Mouse (Mus musculus) right cerebral cortex, postnatal 10 days (tissue): Measurements from ENCODE around the gene Dcdc2b.
A peak's percentile ranks its signal among the peaks of the same experiment; 100 is the strongest.

ENCODE experiments used
- DNase-seq, 2 experiments: peaks; one replicate each; pipeline ENCODE4 v3.0.0; 2021; ENCODE audit warnings: low spot score in 2 of 2

Dcdc2b gene

DNA sequence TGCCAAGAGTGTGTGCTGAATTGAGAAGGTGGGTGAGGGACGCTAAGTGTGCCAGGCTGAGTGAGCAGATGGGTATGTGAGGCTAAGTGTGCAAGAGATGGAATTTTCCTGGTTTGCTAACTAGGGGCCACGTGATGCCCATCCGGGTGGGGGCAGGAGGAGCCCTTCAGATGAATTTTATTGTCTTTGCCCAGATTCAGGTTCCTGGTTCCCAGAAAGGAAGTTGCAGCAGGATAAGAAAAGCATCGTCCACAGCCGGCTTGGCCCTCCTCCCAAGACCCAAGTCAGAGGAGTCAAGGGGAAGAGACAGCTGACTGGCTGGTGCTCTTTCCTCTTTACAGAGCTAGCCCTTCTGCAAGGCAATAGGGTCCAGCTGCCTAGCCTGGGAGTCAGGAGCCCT is 35.6 kb downstream of the Dcdc2b start, which contains the start of gene Fam167b:
Fam167b (minus strand) TSS at position 84 of the 400 bp plus-strand sequence.
- DNase-seq = no peak

DNA sequence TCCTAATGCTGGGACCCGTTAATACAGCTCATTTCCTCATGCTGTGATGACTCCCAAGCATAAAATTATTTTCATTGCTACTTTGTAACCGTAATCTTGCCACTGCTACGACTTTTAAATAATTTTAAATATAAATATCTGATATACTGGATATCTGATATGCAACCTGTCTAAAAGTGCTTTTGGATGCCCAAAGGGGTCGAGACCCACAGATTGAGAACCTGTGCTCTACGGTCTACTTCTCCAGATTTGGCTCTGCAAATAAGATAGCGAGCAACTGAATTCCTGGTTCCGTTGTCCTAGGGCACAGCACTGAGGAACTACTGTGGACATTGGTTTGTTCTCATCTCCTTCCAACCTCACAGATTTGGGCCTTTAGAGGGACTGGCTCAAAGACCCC is 36.4 kb downstream of the Dcdc2b start:
- no peak for DNase-seq

DNA sequence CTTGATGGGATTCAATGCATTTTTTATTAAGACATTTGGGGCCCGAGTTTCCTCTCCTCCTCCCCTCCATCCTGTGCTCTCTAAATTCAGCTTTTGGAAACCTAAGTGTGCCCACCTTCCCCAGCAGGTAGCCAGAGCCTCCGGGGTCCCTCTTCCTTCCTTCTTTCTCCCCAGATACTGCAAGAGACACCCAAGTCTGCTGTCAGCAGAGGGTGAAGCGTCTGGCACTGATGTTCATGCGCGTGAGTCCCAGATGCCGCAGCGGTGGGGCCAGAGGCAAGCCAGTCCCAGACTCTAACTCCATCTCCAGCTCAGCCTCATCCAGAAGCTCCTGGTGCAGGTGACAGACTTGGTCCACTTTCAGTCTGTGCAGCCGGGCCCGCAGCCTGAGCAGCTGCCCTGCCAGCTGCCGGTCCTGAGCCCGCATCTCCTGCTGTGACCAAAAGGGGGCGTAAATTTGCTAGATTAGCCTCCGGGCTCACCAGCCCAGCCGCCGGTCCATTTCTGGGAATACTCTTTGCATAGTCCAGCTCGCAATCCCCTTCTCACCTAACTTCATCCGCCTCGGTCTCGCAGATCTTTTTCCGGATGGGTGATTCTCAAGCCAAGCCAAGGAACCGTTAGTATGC is 37.1 kb downstream of the Dcdc2b start:
- DNase-seq = peak; percentile 59 to 73

DNA sequence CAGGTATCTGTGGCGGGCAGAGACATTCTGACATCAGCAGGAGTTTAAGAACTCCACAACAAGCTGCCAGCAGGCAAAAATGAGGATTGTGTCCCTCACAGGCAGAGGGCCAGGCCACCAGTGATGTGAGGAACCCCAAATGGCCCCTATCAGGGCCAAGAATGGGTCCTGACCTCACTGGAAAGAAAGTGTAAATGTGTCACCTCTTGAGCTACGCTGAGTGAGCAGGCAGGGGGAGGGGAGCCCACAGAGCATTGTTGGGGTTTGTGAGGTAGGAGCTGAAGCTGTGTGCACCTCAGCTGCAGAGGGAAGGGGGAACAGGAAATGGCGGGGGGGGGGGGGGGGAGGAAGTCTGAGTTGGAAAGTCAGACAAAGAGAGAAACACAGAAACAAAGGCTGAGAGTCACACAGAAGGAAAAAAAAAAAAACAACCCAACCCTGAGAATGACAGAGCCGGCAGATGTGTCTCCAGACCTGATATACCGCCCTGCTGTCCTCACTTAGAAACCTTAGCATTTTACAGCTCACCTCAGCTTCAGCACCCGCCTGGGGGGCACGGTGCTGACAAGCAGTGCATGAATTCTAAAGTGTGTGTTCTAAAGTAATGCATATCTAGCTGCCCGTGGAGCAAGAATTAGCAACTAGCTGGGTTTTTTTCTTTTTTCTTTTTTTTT is 38.7 kb downstream of the Dcdc2b start:
- DNase-seq = no peak

DNA sequence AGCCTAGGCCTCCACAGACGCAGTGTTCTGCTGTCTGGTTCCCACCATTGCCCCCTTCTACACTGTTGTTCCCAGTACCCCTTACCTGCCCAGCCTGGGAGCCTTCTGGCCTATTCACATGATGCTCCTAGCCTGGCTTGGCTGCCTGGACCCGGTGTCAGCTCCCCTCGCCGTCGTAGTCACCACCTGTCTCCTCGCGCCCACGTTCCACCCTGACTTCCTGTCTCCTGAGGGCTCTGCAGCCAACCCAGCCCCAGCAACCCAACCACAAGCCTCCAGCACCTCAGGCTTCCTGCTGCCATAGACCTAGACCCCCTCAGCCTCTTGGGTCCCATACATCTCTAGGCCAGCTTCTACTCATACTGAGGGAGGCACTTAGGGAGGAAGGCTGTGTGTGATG is 40.6 kb downstream of the Dcdc2b start, which contains the start of gene Lck:
Lck (minus strand) TSS at position 212 of the 400 bp plus-strand sequence.
- DNase-seq = no peak

DNA sequence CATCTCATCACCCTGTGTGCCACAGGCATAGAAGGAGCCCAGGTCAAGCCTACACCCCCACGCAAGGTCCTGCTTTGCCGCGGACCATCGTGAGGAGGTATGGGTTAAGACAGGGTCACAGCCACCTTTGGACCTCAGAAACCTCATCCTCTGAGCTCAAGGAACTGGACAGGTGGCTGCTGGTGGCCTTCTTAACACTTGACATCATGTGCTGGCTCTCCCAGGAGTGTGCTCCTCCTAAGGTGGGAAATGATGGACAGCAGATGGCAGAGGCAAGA is 41.0 kb downstream of the Dcdc2b start:
- DNase-seq = no peak

DNA sequence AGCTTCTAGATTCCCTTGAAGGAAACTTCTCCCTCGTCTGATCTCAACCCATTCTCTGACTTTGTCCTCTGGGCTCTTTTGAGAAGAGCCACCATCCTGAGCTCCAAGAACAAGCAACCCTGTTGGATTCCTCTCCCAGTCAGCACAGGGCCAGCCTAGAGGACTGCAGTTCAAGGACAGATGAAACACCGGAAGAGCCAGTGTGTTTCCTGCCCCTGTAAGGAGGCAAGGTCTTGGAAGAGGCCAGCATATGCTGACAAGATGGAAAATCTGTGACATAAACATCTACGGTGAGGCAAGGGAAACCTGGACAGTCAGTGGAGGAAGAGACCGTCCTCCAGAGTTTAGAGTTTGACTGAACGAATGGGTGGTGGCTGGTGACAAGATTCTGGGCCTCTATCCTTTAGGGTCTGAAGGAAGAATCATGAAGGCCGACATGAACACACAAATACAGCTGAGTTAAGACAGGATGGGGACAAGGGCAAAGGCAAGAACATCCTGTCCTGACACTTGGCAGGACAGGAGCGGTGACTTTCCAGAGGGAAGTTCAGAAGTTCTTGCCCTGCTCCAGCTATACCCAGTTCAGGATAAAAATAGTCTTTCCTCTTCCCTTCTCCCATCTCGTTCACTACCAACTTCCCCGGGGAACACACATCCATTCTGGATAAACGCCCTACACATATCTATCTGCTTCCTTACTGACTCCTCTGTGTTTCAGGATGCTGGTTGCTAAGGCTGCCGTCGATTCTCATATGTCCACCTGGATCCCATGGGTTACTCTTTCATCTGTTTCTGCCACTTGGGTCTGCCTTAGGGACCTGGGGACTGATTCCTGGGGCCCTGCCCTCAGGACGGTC is 41.6 kb downstream of the Dcdc2b start:
- no peak for DNase-seq

DNA sequence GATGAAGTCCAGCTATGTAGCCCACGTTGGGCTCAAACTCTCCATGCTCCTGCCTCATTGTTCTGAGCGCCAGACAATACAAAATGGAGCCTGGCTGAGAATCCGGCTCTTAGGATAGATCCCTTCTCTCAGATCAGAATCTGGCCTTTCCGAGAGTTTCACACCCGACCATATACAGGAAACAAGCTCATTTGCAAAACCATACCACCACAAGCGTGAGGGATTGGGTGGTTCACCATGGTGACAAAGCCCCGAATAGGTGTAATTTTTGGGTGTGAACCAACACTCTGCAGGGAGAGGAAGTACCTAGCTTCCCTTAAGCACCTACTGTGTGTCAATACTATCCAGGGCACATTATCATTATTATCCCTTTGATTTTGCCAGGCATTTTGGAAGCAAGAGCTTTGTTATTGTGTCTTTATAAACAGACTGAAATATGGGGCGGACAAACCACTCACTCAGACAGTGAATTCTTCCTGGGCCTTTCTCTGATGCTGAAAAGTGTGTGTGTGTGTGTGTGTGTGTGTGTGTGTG is 42.4 kb downstream of the Dcdc2b start:
- no peak for DNase-seq

DNA sequence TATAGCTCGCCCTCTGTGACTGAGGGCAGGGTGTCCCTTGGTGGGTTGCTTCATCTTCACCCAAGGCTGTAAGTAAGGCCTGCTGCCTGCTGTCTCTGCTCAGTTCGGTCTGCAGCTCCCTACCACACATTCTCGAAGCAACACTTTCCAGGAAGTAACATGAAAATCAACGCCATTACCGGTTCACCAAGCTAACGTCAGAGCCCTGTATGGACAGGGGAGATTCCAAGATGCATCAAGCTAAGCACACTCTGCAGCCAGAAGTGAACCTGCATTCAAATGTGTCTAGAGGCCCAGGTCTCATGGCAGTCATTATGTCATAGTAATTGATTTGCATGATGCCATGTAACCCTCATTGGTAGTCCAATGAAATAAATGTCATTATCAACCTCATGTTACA is 44.0 kb downstream of the Dcdc2b start:
- no peak for DNase-seq

DNA sequence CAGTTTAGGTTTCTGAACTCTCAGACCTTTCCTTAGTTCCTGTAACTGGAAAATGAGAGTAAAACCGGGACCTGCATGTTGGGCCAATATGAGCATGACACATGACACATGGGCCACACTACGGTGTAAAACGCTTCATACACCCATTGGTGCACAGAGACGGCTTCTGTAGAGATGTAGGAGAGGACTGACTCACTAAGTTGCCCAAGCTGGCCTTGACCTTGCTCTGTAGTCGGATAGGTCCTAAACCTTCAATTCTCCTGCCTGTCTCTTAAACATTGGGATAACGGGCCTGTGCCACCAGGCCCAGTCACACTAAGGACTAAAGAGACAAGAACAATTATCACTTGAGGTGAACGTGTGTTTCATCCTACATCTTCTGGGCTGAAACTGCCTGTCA is 45.7 kb downstream of the Dcdc2b start:
- no peak for DNase-seq

DNA sequence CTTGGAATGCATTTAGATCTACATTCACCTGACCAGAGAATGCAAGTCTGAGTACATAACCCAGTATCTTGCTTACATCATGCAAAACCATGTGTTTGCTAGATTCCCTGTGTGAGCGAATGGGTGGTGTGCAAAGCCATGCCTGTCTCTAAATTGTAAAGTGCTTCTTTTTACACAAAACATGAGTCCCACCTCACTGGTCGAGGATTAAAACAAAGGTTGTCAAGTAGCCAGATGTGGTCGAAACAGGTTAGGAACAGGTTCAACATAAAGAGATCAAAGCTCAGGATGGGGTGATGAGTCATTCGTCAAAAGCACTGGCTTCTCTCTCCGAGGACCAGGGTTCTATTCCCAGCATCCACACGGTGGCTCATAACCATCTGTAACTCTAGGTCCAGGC is 48.9 kb downstream of the Dcdc2b start:
- no peak for DNase-seq

DNA sequence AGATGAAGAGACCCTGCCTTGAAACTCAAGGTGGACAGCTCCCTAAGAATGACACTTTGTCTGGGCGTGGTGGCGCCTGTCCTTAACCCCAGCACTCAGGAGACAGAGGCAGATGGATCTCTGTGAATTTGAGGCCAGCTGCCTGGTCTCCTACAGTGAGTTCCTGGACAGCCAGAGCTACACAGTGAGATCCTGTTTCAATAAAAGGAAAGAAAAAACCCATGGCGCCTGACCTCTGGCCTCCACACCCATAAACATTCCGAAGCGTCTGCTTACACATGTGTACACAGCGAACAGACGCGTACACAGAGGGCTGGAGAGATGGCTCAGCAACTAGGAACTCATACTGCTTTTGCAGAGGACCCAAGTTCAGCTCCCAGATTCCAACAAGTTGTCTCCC is 50.3 kb downstream of the Dcdc2b start:
- DNase-seq = no peak

DNA sequence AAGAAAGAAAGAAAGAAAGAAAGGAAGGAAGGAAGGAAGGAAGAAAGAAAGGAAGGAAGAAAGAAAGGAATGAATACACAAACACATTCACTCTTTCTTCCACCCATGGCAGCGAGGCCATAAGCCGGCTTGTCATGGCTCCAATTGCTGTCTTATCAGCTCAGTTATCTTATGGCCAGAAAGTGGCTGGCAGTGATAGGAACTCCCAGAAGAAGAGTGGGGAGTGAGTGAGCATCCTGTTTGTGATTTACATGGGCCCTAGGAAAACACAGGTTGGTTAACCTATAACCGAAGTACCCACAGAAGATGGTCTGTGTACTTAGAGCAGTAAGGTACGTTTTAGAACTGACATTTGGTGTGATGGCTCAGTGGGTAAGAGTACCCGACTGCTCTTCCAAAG is 52.9 kb downstream of the Dcdc2b start:
- no peak for DNase-seq
